Mouse (Mus musculus) heart, postnatal 0 days (tissue): ENCODE measurements around the gene Gm13276. TPM values are rescaled to one million over a fixed set of nuclear protein-coding genes. Genes with fewer than 3 reads are reported as not detected.
"Not testable (repeated sequence)": the region's sequence is repeated elsewhere in the genome, so short reads cannot be mapped to it uniquely, and the experiment has no call there.

Source experiments
- ATAC-seq: fragments of 200-750 bp; cut with Nextera tagmentation; 2 replicates; pipeline ENCODE4 v1.8.0; 2017; ENCODE audit warnings: low read depth, moderate number of reproducible peaks, moderate library complexity; ENCODE audit not compliant: insufficient read depth
- DNase-seq: peaks from one replicate; pipeline ENCODE4 v3.0.0-alpha.2; 2016; ENCODE audit warnings: low spot score
- H3K27ac ChIP-seq: fragments of 300-500 bp; sonication (generic); 2 replicates; pipeline ENCODE4 v1.5.1; 2014; ENCODE audit warnings: low read depth, mild to moderate bottlenecking
- H3K27me3 ChIP-seq: fragments of 300-500 bp; sonication (generic); 2 replicates; pipeline ENCODE4 v1.6.1; 2014; ENCODE audit warnings: low read length, mixed read lengths; ENCODE audit not compliant: control insufficient read depth, insufficient read depth
- H3K36me3 ChIP-seq: fragments of 300-500 bp; sonication (generic); replicated peaks from 2 replicates; pipeline ENCODE4 v1.6.1; 2014; ENCODE audit warnings: low read length, mixed read lengths; ENCODE audit not compliant: control insufficient read depth, insufficient read depth
- H3K4me1 ChIP-seq: fragments of 300-500 bp; sonication (generic); 2 replicates; pipeline ENCODE4 v1.6.1; 2014; ENCODE audit warnings: antibody characterized with exemption; ENCODE audit not compliant: control insufficient read depth, insufficient read depth
- H3K4me2 ChIP-seq: fragments of 300-500 bp; sonication (generic); 2 replicates; pipeline ENCODE4 v1.6.1; 2014; ENCODE audit warnings: low read depth, mild to moderate bottlenecking, low read length, moderate library complexity
- H3K4me3 ChIP-seq: fragments of 300-500 bp; sonication (generic); 2 replicates; pipeline ENCODE4 v1.5.1; 2014; ENCODE audit warnings: low read depth, low read length
- H3K9ac ChIP-seq: fragments of 300-500 bp; sonication (generic); replicated peaks from 2 replicates; pipeline ENCODE4 v1.6.1; 2014; ENCODE audit warnings: low read depth, low read length, mixed read lengths
- H3K9me3 ChIP-seq: fragments of 300-500 bp; sonication (generic); replicated peaks from 2 replicates; pipeline ENCODE4 v1.6.1; 2016; ENCODE audit warnings: low read length; ENCODE audit not compliant: control insufficient read depth
- CTCF ChIP-seq: IDR thresholded peaks from 2 replicates; pipeline ENCODE4 v1.5.1; 2016; ENCODE audit warnings: antibody characterized with exemption, control low read depth, low read depth
- EP300 ChIP-seq: IDR thresholded peaks from 2 replicates; pipeline ENCODE4 v1.6.1; 2016; ENCODE audit warnings: antibody characterized with exemption, low read depth
- WGBS: fragments of 180-500 bp; shearing (Covaris S2); extraction: QIAGEN DNeasy Blood & Tissue Kit; methylation state at CpG from one replicate; pipeline ENCODE4 v1.1.7; 2014; 5-methylcytosine and 5-hydroxymethylcytosine counted together
- polyA plus RNA-seq: library from polyadenylated mRNA; unstranded; fragments of >200 nt; fragmentation: Nextera tagmentation; extraction: Ambion mirVana; gene quantifications from 2 replicates; pipeline ENCODE4 v1.2.1, GENCODE M21; 2015
- total RNA-seq: library from RNA; depleted of rRNA; stranded (reverse); fragments of >200 nt; gene quantifications from 2 replicates; pipeline ENCODE4 v1.2.3, GENCODE M21; 2014; ENCODE audit warnings: low replicate concordance

Gm13276 gene
- total and polyA plus RNA-seq, 2 experiments from 2014 or later = not detected

DNA sequence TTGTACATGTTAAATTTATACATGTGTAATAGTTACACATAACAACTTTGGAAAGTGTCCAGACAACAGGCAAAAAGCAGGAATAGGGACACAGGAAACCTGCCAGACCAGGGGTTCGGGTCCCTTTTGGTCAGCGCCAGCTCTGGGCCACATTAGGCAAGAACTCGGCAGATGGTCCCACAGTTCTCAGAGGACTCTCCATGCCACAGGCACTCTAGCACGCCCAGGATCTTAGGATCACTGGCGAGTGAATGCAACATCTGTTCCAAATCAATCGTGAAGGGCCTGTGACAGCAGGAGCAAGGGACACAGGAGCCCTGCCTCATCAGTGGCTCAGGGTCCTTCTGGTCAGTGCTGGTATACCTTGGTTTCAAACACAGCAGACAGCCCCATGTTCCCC lies 35.6 kb upstream of the Gm13276 start:
- ATAC-seq (no peak), DNase-seq (no peak)
- 53% methylated on average over 6 of the region's 6 CpGs for WGBS
- Histone ChIP-seq H3K4me2 (no peak overlapping the region), H3K4me3 (no peak overlapping the region), H3K36me3 (no peaks in the 10 kb centered on the region), H3K9me3 (no peaks in the 10 kb centered on the region), H3K27me3 (no peaks in the 10 kb centered on the region), H3K9ac (no peak overlapping the region), H3K27ac (no peak overlapping the region), H3K4me1 (no peaks in the 10 kb centered on the region)
- TF ChIP-seq CTCF (no peak), EP300 (no peak)

DNA sequence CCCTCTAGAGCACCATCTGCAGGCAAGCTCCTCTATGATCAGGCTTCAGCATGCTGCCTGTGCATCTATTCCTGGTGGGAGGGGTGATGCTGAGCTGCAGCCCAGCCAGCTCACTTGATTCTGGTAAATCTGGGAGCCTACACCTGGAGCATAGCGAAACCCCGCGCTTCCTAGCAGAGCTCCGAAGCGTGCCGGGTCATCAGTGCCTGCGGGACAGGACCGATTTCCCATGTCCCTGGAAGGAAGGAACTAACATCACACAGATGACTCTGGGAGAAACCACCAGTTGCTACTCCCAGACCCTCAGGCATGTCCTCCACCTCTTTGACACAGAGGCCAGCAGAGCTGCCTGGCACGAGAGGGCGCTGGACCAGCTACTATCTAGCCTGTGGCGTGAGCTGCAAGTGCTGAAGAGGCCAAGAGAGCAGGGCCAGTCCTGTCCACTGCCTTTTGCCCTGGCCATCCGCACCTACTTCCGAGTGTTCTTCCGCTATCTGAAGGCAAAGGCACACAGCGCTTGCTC lies 30.6 kb upstream of the Gm13276 start, which contains the start of gene Gm13271:
Gene Gm13271 (plus strand): TSS at position 51 of the 523 bp plus-strand sequence.
- H3K27me3 ChIP-seq, ATAC-seq, H3K4me2 ChIP-seq, H3K4me3 ChIP-seq, DNase-seq, H3K9me3 ChIP-seq, H3K36me3 ChIP-seq, H3K4me1 ChIP-seq, H3K27ac ChIP-seq, H3K9ac ChIP-seq: not testable (repeated sequence)
- 71% methylated on average over 14 of the region's 15 CpGs for WGBS

DNA sequence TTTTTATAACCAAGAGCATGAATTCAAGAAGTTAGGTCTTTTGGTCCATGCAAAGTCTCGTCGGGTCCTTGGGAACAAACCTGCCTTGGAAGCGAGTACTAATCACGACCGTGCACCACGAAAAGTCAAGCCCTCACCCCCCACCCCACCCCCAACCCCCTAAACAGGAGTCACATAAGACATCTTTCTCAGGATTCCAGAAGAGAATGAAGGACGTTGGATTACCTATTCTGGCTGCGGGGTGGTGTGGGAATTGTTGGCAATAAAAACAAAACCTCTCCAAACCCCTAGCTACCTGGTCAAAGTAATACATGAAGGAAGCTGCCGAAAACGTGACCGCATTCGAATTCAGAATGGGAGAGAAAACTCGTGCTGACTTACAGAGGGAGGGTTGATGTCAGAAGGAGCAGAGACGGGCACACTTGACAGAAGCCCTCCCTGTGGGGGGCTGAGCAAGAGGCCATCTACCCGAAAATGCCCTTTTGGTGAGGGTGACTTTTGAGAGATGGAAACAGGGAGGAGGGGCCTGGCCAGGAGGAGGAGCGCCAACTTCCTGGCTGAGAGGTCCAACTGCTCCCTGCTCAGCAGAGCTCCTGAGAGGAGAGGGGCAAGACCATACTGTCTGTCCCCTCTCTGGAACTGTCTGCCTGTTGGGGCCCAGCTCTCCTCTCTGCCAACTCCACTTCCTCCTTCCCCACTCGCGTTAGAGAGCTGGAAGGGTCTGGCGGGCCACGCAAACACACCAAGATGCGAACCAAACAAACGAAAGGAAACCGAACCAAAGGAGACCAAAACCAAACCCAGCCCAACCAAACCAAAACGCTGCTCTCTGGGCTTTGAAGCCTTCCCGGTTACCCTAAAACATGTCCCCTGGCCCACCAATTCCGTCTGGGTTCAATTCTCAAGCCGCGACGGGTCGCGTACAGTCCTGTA lies 28.7 kb upstream of the Gm13276 start:
- H3K27me3 ChIP-seq, H3K4me1 ChIP-seq, H3K36me3 ChIP-seq, DNase-seq, H3K9me3 ChIP-seq, ATAC-seq: not testable (repeated sequence)
- H3K4me3 ChIP-seq = peak overlapping the region; percentile 52
- H3K27ac ChIP-seq = peak overlapping the region; percentile 89
- peak overlapping the region; percentile 58 for H3K4me2 ChIP-seq
- peak overlapping the region; percentile 61 for H3K9ac ChIP-seq
- WGBS = 7% methylated on average over 28 of the region's 31 CpGs

DNA sequence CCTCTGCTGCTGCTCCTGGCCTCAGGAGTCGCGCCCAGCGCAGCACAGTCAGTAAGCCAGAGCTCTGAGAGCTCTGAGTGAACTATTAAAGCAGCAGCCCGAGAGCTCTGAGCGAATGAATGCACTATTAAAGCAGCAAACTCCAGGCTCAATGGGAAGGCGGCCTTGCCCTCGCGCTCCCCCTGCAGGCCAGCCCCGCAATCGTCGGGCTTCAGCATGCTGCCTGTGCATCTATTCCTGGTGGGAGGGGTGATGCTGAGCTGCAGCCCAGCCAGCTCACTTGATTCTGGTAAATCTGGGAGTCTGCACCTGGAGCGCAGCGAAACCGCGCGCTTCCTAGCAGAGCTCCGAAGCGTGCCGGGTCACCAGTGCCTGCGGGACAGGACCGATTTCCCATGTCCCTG lies 27.9 kb upstream of the Gm13276 start:
- peak overlapping the region; percentile 61; the same call in 1 of the 2 replicates for H3K9ac ChIP-seq
- H3K4me3 ChIP-seq = peak overlapping the region; percentile 52
- DNase-seq (peak; percentile 89), ATAC-seq (peak; percentile 100)
- not testable (repeated sequence) for H3K36me3 ChIP-seq, H3K4me1 ChIP-seq, H3K9me3 ChIP-seq, H3K27me3 ChIP-seq
- peak overlapping the region; percentile 89 for H3K27ac ChIP-seq
- H3K4me2 ChIP-seq = peak overlapping the region; percentile 58
- WGBS = under 1% methylated on average over 18 of the region's 21 CpGs
- TF ChIP-seq CTCF = peak; percentile 60

DNA sequence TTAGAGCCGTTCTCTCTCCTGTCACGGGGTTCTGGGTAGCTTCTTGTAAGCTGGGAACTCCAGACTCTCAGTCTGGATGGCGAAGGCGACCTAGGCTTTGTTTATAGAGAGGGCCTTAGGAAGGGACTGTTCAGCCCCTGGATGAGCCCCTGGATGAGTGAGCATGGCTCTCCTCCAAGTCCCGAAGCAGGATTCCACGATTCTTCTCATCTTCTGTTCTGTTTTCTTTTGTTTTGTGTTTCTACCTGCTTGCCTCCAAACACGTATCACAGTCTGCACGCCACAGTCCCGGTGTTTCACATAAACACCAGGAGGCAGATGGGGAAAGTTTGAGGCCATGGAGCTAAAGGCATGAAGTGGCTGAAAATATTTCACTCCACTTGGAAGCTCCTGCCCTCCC lies 26.8 kb upstream of the Gm13276 start:
- ATAC-seq, DNase-seq, H3K9me3 ChIP-seq, H3K4me2 ChIP-seq, H3K27me3 ChIP-seq, H3K4me3 ChIP-seq, H3K4me1 ChIP-seq, H3K27ac ChIP-seq, H3K36me3 ChIP-seq, H3K9ac ChIP-seq: not testable (repeated sequence)
- 72% methylated on average over 9 of the region's 9 CpGs for WGBS

DNA sequence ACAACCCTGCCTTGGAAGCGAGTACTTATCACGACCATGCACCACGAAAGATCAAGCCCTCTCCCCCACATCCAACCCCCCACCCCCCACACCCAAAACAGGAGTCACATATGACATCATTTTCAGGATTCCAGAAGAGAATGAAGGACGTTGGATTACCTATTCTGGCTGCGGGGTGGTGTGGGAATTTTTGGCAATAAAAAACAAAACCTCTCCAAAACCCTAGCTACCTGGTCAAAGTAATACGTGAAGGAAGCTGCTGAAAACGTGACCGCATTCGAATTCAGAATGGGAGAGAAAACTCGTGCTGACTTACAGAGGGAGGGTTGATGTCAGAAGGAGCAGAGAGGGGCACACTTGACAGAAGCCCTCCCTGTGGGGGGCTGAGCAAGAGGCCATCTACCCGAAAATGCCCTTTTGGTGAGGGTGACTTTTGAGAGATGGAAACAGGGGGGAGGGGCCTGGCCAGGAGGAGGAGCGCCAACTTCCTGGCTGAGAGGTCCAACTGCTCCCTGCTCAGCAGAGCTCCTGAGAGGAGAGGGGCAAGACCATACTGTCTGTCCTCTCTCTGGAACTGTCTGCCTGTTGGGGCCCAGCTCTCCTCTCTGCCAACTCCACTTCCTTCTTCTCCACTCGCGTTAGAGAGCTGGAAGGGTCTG lies 25.8 kb upstream of the Gm13276 start, which contains the start of gene Gm13283:
Gene Gm13283 (plus strand): TSS at position 510 of the 659 bp plus-strand sequence.
- Histone ChIP-seq H3K4me2 (peak within 1 kb of the TSS; percentile 37), H3K4me3 (peak within 1 kb of the TSS; percentile 37), H3K27ac (peak within 1 kb of the TSS; percentile 78; the same call in 1 of the 2 replicates)
- H3K9me3 ChIP-seq, ATAC-seq, H3K4me1 ChIP-seq, DNase-seq, H3K36me3 ChIP-seq, H3K27me3 ChIP-seq, H3K9ac ChIP-seq: not testable (repeated sequence)
- 30% methylated on average over 6 of the region's 14 CpGs for WGBS
